Mouse (Mus musculus): ENCODE results near the gene Nudc.

Nudc gene

DNA sequence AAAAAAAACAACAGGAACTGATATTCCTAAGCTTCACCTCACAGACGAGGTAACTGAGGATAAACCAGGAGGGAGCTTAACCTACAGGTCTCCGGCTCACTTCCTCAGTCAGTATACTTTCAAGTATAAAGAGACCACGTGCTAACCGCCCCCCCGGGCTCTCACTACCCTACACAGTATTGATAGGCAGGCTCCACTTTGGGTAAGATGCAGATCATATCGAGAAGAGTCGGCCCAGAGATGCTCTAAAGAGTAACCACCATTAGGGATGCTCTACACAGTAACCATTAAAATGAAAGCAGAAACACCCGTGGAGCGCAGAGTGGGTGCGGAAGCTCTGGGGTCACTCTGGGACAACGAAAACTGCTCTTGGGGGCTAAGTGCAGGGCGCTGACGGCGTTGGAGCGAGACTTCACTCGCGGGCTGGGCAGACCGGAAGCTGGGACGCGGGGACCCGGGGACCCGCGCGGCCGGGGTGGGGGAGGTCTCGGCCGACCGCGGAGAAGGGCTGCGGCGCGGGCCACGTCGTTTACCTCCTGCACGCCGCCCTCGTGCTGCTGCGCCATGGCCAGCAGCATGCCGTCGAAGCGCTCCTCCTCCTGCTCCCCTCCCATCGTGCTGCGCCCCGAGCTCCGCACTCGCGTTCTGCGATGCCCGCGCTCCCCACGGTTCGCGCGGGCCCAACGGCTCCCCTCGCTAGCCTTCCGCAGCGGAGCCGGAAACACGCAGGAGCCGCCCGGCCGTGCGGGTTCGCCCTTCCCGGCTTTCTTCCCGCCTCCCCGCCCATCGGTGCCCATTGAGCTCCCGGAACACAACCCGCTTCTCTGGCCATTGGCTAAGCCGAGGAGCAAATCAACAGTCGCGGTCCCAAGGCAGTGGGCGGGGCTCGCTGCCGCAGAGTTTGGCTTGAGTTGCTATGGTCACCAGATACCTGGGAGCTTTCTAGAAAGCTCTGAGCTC, at the start of gene Nudc:
Gene Nudc, minus strand, starts transcription at position 725 of the 960 bp plus-strand sequence.
- DNase-seq (ENCODE audit: low read depth, low spot score), result peak; percentile 90

DNA sequence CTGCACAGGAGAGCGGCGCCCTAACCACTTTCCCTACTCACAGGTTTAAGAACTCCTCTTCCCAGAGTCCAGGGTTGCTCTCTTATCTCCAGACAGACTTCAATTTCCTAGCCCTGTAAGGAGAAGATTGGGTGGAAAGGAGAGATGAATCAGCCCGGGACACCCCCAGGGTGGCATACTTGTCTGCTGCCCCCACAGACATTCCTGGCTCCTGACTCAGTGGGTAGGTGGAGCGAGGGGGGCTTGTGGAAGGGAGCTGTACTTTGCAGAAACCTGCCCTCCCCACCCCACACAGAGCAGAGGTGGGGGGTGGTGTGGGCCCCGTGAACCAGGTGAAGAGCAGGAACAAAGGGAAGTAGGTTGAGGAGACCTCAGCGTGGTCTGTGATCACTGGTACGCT, 49.7 kb upstream of the Nudc start:
- DNase-seq (ENCODE audit: low read depth, low spot score), result no peak

DNA sequence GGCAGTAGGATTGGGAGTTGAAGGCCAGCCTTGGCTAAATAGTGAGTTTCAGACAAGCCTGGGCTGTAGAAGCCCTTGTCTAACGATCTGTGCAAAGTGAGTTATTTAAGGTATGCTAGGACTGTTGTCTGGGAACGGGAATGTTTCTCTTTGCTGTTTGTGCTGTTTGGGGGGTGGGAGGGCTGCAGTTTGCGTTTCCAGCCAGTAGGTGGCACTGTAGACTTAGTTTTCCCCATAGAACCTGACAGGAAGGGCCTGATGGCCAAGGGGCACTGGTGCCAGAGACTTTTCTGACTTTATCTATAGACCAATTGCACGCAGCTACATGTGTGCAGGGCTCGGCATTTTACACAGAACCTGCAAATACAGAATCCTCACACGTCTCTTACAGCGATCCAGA, 46.8 kb upstream of the Nudc start:
- peak; percentile 60 for DNase-seq (ENCODE audit: low read depth, low spot score)

DNA sequence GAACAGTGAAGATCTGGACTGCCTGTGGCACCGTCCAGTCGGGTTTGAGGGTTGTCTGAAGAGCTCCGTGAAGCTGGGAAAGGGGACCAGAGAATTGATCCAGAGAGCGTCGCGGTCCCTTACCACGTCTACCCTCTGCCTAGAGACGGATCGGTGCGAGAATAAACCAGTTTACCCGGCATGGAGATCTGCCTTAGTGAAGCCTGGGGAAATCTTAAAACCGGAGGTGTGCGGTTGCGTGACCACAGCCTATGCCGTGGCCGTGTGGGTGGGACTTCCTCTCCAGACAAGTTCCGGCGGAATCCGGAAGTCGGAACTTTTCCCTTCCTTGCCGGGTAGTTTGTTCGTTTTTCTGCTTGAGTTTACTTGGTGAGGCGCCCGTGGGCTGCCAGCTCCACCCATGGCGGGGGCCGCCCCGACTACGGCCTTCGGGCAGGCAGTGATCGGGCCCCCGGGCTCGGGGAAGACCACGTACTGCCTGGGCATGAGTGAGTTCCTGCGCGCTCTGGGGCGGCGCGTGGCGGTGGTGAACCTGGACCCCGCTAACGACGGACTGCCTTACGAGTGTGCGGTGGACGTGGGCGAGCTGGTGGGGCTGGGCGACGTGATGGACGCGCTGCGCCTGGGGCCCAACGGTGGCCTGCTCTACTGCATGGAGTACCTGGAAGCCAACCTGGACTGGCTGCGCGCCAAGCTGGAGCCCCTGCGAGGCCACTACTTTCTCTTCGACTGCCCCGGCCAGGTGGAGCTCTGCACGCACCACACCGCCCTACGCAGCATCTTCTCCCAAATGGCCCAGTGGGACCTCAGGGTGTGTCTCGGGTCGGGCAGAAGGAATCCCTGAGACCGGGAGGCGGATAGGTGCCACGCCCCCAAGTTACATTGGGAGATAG, 38.5 kb upstream of the Nudc start, which contains the start of gene Gpn2:
Gene Gpn2, plus strand, starts transcription at position 304 of the 893 bp plus-strand sequence.
- peak; percentile 68 for DNase-seq (ENCODE audit: low read depth, low spot score)

DNA sequence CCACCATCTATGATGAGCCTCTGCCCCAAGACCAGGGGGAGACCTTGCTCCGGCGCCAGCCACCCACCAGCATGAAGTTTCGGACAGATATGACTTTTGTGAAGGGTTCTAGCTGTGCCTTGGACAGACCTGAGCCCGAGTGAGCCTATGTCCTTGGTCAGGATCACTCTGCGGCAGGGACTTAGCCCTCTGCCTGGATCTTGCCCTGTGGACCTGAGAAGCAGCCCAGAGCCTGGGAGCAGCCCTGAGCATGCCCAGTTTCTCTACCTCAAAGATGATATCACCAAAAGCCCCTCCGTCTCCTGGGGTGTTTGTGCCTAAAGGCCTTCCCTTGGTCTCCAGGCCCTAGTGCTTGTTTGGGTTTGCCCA, 37.9 kb upstream of the Nudc start:
- DNase-seq (ENCODE audit: low read depth, low spot score), result no peak

DNA sequence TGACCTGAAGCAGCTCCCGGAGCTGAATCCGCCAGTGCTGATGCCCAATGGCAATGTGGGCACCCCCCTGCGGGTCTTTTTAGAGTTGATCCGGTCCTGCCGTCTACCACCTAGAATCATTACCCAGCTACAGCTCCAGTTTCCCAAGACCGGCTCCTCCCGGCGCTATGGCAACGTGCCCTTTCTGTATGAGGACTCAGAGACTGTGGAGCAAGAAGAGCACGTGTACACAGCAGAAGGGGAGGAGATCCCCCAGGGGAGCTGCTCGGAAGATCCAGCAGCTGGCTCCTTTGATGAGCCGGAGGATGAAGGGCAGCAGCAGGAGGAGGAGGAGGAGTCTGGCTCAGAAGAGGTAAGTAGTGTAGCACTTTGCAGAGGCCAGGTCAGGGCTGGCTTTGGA, 32.2 kb upstream of the Nudc start:
- no peak for DNase-seq (ENCODE audit: low read depth, low spot score)

DNA sequence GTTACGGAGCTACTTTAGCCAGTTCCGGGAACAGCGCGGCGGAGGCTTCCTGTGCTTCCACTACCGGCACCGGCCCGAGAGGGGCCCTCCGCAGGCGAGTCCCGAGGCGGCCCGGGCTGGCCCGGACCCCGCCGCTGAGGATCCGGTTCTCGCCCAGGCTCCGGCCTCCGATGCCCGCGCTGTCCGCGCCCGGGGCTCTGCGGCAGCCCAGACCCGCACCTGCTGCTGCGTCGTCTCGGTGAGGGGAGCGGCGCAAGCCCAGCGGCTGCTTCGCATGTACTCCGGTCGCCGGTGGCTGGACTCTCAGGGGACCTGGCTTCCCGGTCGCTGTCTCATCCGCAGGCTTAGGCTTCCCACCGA, 29.0 kb upstream of the Nudc start:
- no peak for DNase-seq (ENCODE audit: low read depth, low spot score)

DNA sequence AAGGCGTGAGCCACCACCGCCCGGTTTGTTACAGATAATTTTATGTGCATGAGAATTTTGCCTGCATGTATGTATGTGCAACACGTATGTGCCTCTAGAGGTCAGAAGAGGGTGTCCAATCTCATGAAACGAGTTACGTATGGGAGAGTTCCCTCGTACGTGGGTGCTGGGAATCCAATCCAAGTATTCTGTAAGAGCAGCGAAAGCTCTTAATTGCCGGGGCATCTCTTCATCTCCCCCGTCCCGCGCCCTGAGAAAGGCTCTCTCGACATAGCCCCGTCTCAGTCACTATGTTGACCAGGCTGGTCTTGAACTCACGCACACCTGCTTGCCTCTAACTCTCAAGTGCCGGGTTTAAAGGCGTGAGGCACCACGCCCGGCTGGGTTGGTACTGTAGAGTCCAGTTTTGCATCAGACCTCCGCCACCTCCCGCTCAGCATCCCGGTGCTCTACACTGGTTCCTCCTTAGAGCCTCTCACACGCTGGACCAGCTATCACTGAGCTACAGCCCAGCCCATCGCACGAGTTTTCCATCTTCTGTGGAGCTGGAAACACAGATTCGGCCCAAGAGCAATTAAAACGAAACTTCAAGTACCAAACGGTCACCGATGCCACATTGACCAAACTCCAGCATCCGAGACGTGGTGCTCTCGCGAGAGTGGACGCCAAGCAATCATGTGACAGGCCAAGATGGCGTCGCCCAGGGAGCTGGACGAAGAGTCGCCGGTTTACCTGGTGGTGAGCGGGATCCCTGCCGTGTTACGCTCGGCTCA, 28.5 kb upstream of the Nudc start, which contains the start of gene Gpatch3:
Gene Gpatch3, plus strand, starts transcription at position 676 of the 773 bp plus-strand sequence.
- peak; percentile 86 for DNase-seq (ENCODE audit: low read depth, low spot score)

DNA sequence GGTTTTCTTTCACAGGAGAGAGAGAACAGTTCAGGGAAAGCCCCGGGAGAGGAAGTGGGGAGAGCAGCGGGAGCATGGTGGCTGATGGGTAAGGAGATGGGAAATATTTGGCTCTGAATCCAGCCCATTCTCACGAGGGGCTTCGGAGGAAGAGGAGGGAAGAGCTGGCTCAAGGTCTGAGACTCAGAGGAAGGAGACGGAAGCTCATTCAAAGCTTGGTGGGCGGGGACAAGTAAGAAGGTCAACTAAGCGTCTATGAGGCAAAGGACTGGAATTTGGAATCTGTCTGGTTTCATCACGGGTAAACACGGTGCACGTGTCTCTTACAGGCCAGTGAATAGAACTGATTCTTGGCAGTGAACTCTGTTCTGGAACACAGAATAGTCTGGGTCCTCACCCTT, 24.3 kb upstream of the Nudc start:
- DNase-seq (ENCODE audit: low read depth, low spot score), result no peak

DNA sequence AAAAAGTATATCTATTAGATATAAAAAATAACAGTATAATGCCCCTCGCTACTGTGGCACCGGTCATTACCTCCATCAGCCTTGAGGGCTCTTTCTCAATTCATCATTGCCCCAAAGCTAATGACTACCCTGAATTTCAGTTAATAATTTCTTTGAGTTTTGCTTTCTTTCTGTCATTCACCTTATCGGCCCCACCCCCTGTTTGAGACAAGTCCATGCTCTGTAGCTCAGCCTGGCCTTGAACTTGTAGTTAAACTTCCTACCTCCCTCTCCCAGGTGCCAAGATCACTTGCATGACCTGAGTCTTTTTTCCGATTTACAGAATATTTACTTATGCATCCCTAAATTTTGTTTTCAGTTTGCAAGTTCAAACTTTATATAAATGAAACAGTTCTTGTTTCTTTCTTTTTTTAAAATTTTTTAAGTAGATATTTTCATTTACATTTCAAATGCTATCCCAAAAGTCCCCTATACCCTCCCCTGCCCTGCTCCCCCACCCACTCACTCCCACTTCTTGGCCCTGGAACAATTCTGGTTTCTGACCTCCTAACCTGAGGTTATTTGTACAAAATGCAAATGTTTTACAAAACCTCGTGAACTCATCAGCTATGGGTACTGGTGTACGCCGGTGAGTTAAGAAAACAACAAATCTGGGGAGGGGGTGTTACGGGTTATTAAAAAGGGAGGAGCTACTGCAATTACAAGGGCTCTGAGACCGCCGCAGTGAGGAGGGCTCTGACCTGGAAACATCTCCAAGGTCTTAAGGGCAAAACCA, 23.7 kb upstream of the Nudc start:
- no peak for DNase-seq (ENCODE audit: low read depth, low spot score)

DNA sequence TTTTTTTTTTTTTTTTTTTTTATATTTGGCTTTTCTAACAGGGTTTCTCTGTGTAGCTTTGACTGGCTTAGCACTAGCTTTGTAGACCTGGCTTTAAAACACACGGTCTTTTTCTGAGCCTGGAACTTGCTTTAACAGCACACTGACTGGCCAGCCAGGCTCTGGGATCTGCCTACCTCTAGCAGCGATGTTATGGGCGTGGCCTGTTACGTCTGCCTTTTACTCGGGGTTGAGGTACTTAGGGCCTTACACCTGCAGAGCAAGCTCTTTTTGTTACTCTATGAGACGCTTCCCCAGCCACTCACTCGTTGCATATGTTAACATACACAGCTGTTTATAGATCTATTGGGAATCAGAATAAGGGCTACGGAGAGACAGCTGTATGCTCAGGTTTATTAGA, 21.5 kb upstream of the Nudc start:
- DNase-seq (ENCODE audit: low read depth, low spot score), result no peak

DNA sequence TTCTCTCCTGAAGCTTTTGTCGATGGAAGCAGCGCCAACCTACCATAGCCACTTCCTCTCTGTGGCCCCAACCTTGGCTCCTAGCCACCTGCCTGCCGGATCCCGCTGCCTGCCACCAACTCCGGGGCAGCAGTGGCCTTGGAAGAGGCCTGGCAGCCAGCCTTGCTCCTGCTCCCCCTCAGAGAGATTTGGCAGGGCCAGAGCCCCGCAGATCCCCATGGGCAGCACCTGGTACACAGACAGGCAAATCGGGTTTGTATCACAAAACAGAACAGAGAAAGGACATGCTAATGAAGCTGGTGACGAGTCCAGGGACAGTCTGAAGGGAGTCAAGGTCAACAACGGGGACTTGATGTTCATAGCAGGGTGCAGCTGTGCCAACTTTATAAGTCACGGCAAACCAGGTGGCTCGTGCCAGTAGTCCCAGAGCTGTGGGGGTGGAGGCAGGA, 17.4 kb upstream of the Nudc start:
- DNase-seq (ENCODE audit: low read depth, low spot score), result no peak

DNA sequence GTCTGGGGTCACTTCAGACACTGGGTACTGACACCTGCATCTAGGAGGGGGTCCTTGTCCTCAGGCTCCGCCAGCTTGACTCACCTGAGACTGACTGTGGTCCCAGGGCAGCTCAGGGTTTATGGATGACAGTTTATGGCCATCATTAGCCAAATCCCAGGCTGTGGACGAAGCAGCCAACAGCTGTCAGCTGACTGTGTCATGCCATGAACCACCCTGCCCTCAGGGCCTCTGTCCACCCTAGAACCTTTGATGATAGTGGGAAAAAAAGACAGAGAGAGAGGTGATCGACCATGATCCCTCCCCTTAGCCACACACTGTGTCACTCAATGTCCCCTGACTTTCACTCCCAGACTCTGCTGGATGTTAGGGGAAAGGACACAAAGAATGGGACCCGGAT, 15.8 kb upstream of the Nudc start:
- DNase-seq (ENCODE audit: low read depth, low spot score), result no peak

DNA sequence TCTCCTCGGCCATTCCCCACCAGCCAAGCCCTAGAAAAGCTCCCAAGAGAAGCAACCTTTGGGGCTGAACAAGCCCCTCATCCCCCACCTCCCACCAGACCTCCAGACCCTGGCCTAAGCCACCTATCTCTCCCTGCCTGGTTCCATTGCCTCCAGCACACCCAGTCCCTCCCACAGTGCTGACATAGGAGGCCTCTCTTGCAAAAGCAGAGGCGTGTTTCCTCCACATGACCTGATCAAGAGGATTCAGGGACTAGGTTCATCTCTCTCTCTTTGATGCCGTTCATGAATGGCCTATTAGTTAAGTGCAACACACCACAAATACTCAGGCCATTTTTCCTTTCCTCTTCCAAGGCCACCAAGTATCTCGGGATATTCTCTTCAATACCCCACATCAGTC, 14.1 kb upstream of the Nudc start:
- DNase-seq (ENCODE audit: low read depth, low spot score), result no peak

DNA sequence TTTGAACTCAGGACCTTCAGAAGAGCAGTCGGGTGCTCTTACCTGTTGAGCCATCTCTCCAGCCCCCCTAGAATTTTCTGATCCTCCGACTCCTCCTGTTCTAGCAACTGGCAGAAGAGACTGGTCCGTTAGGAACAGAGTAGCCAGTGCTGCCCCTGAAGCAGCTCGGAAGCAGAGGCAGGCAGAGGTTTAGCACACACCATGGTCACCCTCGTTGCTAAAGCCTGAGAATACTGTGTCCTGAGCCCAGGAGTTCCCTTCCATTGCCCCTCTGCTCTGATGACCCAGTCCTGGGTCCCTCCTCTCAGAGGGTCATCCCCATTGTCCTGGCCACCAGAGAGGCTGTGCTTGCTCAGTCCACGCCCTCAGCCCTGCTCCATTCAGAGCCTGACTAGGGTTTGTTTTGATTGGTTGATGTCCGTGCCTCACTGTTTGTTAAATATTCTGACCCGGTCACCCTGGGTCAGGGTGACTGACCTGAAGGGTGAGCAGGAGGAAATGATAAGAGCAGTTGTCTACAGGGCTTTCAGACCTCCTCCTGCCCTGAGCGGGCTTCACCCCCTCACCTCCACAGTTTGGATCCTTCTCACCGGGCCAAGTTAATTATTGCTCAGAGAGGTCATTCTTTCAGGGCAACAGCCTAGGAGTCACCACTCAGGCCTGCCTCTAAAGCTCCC, 11.4 kb upstream of the Nudc start:
- no peak for DNase-seq (ENCODE audit: low read depth, low spot score)

DNA sequence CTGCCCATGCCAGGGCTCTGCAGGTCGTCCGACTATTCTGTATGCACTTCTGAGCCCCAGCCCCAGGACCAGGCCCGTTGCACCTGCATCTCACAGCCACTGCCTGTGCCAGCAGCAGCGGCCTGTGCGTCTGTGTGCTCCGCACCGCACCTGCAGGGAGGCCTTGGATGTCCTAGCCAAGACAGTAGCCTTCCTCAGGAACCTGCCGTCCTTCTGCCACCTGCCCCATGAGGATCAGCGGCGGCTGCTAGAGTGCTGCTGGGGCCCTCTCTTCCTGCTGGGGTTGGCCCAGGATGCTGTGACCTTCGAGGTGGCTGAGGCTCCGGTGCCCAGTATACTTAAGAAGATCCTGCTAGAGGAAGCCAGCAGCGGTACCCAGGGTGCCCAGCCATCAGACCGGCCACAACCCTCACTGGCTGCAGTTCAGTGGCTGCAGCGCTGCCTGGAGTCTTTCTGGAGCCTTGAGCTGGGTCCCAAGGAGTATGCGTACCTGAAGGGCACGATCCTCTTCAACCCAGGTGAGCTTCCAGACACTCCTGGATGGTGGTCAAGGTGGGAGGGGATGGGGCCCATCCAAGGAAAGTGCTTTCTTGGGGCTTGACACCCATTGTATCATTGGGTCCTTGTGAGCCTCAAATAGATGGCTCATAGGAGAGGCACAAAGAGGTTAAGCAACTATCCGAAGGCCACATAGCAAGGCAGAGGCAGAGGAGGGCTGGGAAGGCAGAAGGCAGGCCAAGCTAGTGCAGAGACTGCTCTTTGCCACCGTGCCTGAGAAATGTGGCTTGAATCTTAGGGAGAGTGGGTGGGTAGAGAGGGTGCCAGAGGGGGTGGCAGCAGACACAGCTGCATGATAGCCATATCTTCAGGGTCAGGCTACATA, 7.9 kb upstream of the Nudc start:
- DNase-seq (ENCODE audit: low read depth, low spot score), result no peak

DNA sequence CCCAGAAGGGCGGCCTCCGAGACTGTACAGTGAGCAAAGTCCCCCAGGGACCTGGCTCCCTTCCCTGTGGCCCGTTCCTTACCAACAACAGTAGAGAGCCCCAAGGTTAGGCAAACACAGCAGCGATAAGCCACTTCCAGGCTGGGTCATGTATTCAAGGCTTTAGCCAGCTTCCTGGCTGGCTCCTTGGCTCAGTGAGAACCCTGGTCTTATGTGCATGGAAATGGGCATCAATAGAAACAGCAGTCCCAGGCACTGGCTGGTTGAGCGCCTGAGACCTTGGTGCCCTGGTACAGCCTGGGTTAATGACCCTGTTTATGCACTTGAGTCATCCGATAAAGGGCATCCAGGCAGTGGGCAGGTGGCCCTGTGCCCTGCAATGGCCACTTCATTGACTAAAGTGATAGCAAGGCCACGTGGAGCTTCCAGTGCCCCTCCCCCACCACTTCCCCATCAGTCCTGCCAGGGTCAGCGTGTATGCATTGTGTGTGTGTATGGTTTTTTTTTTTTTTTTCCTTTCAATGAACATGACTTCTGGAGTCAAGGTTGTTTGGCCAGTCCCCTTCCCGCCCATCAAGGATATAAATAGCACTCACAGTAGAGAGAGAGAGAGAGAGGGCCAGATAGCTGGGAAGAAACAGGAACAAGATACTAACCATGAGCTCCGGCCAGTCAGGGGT, 7.1 kb upstream of the Nudc start, which contains the start of gene Nr0b2:
Gene Nr0b2, plus strand, starts transcription at position 609 of the 680 bp plus-strand sequence.
- no peak for DNase-seq (ENCODE audit: low read depth, low spot score)

DNA sequence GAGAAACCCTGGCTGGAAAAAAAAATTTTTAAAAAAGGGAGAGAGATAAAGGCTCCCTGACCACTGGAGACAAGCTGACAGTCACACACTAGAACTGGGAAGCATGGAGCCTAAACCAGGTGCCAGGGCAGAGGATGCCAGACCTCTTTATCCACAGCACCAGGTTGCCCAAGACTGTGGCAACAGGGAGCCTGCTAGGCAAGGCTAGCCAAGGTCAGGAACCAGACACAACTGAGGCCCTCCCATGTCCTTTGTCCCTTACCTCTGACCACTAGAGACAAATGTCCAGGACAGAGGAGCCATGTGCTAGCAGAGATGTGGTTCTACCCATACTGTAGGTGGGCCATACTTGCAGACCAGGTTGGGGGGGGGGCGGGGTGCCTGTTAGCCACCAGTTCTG, 6.2 kb upstream of the Nudc start:
- no peak for DNase-seq (ENCODE audit: low read depth, low spot score)

DNA sequence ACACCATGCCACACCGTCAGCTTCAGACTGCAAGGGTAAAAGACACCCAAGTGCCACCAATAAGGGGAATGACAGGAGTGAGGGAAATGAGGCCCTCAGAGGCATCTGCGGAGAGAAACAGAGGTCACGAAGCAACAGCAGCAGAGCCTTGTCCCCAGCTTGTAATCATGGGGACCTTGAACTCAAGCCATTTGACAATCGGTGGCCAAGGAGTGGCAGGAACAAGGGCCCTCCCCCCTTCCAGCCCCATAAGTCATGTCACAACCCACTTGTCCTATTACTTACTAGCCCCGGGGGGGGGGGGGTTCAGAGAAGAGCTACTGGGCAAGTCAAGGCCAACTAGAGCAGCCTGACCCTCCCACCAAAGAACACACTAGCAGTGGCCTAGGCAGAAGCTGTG, 9.1 kb downstream of the Nudc start:
- no peak for DNase-seq (ENCODE audit: low read depth, low spot score)
